Mouse (Mus musculus) lung, adult 2 months (tissue): Measurements from ENCODE around the gene Maml3.

ENCODE experiments used
- CTCF ChIP-seq: fragments of 200-500 bp; IDR thresholded peaks from 2 replicates; pipeline ENCODE4 v1.5.1; 2011; ENCODE audit warnings: mild to moderate bottlenecking, low read length, control low read depth; ENCODE audit not compliant: insufficient read depth
- POLR2A ChIP-seq: fragments of 200-500 bp; IDR thresholded peaks from 2 replicates; pipeline ENCODE4 v1.6.1; 2011; ENCODE audit warnings: low read depth, mild to moderate bottlenecking, control low read depth, low read length, borderline replicate concordance; ENCODE audit errors: extremely low read depth

GRCm38 (mm10) chr3:51635960-51636359 is 468.9 kb downstream of the Maml3 start:
- TF ChIP-seq CTCF, result no peak
- no peak for TF ChIP-seq POLR2A
